Mouse (Mus musculus): ENCODE data around the gene Nr1h5. TPM values are rescaled to one million over a fixed set of nuclear protein-coding genes. Genes with fewer than 3 reads are reported as not detected.

Nr1h5 gene
- total RNA-seq (2014; rRNA removed) (not detected in 2 replicates), polyA plus RNA-seq (2015; fragmentation: Nextera tagmentation; extraction: Ambion mirVana) (not detected in 2 replicates)

GRCm38 (mm10) chr3:102964033-102964432 is at the start of gene Nr1h5:
Gene Nr1h5 (minus strand): TSS chr3:102964133.
- 59% methylated on average over 3 of the region's 3 CpGs for WGBS
- Histone ChIP-seq H3K4me2 (ENCODE audit: low read depth, low read length) (no peak within 1 kb of the TSS), H3K4me3 (ENCODE audit: low read length) (no peak within 1 kb of the TSS), H3K27ac (no peak within 1 kb of the TSS), H3K9me3 (ENCODE audit: low read length) (no peaks in the 10 kb centered on the region), H3K36me3 (ENCODE audit: insufficient read depth, low read length) (no peaks in the 10 kb centered on the region), H3K4me1 (ENCODE audit: insufficient read depth, low read length) (no peaks in the 10 kb centered on the region), H3K9ac (replicated peaks; ENCODE audit: low read length) (no peak within 1 kb of the TSS), H3K27me3 (ENCODE audit: insufficient read depth, low read length) (no peaks in the 10 kb centered on the region)
- DNase-seq (ENCODE audit: low spot score) (no peak), ATAC-seq (no peak)
- no peak for TF ChIP-seq CTCF (IDR thresholded peaks at IDR 0.05; ENCODE audit: low read depth)

GRCm38 (mm10) chr3:103001595-103001994 is 37.7 kb upstream of the Nr1h5 start:
- no peaks in the 10 kb centered on the region for H3K9me3 ChIP-seq (ENCODE audit: low read length)
- no peaks in the 10 kb centered on the region for H3K27me3 ChIP-seq (ENCODE audit: insufficient read depth, low read length)
- no peak for TF ChIP-seq CTCF (IDR thresholded peaks at IDR 0.05; ENCODE audit: low read depth)
- no peak for DNase-seq (ENCODE audit: low spot score)
- no peak overlapping the region for H3K4me3 ChIP-seq (ENCODE audit: low read length)
- 95% methylated on average over 7 of the region's 7 CpGs for WGBS
- no peak overlapping the region for H3K27ac ChIP-seq
- no peak overlapping the region for H3K9ac ChIP-seq (replicated peaks; ENCODE audit: low read length)
- H3K4me1 ChIP-seq (ENCODE audit: insufficient read depth, low read length): no peaks in the 10 kb centered on the region
- H3K4me2 ChIP-seq (ENCODE audit: low read depth, low read length): no peak overlapping the region
- no peak for ATAC-seq
- peaks cover 36% of the 10 kb centered on the region for H3K36me3 ChIP-seq (ENCODE audit: insufficient read depth, low read length)

DNA sequence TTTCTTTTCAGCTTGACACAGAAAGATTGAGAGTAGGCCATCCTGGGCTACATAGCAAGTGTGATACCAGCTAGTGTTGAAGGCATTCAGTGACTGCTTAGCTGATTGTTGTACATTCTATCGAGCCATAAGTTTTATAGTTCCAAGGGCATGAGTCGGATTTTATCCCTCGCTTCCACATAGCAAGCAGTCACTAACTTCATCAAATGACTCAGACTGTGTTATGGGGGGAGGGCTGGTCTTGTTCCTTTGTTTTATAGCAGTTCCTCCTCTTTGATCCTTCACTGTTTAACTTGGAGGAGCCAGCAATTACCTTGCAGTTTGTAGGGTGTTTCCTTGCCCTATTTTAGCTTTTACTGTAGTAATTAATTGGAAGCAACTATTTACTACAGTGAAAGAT is 33.7 kb upstream of the Nr1h5 start:
- H3K4me1 ChIP-seq (ENCODE audit: insufficient read depth, low read length): peaks cover 5% of the 10 kb centered on the region; the same call in 1 of the 2 replicates
- no peaks in the 10 kb centered on the region for H3K9me3 ChIP-seq (ENCODE audit: low read length)
- no peak overlapping the region for H3K27ac ChIP-seq
- no peak overlapping the region for H3K9ac ChIP-seq (replicated peaks; ENCODE audit: low read length)
- 82% methylated on average over 3 of the region's 3 CpGs for WGBS
- DNase-seq (ENCODE audit: low spot score): no peak
- H3K4me2 ChIP-seq (ENCODE audit: low read depth, low read length): no peak overlapping the region
- H3K36me3 ChIP-seq (ENCODE audit: insufficient read depth, low read length): peaks cover 30% of the 10 kb centered on the region
- H3K27me3 ChIP-seq (ENCODE audit: insufficient read depth, low read length): no peaks in the 10 kb centered on the region
- H3K4me3 ChIP-seq (ENCODE audit: low read length): no peak overlapping the region
- no peak for ATAC-seq
- no peak for TF ChIP-seq CTCF (IDR thresholded peaks at IDR 0.05; ENCODE audit: low read depth)

- H3K9me3 ChIP-seq (ENCODE audit: low read length): no peaks in the 10 kb centered on the region
- WGBS: 81% methylated on average over 10 of the region's 10 CpGs
- no peak for TF ChIP-seq CTCF (IDR thresholded peaks at IDR 0.05; ENCODE audit: low read depth)
- no peak overlapping the region for H3K27ac ChIP-seq
- no peaks in the 10 kb centered on the region for H3K27me3 ChIP-seq (ENCODE audit: insufficient read depth, low read length)
- H3K4me2 ChIP-seq (ENCODE audit: low read depth, low read length): peak overlapping the region; percentile 69; the same call in 1 of the 2 replicates
- H3K36me3 ChIP-seq (ENCODE audit: insufficient read depth, low read length): peaks cover 24% of the 10 kb centered on the region
- no peak overlapping the region for H3K4me3 ChIP-seq (ENCODE audit: low read length)
- no peak overlapping the region for H3K9ac ChIP-seq (replicated peaks; ENCODE audit: low read length)
- peaks cover 5% of the 10 kb centered on the region; the same call in 1 of the 2 replicates for H3K4me1 ChIP-seq (ENCODE audit: insufficient read depth, low read length)
- no peak for DNase-seq (ENCODE audit: low spot score)
- ATAC-seq: no peak
These were observed 33.1 kb upstream of the Nr1h5 start for GRCm38 (mm10) chr3:102997036-102997435.

DNA sequence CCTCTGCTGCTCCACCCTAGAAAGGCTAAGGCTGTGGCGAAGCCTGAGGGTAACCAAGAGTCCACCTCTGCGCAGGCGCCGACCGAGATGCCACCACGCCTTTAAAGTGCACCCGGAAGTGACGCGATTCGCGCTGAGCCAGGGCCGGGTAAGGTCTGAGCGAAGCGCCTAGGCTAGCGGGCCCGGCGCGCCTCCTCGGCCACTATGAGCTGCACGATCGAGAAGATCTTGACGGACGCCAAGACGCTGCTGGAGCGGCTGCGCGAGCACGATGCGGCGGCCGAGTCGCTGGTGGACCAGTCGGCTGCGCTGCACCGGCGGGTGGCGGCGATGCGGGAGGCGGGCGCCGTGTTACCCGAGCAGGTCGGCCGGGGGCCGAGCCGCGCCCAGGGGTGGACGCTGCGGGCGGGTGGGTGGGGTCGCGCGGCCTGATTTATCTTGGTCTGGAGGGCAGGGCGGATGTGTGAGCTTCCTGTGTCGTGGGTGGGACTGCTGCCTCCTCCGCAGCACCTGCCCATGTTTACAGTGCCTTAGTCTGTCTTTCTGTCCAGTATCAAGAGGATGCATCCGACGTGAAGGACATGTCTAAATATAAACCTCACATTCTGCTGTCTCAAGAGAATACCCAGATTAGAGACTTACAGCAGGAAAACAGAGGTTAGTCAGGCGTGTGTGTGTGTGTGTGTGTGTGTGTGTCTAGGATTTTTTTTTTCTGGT is 31.8 kb upstream of the Nr1h5 start, which contains the start of gene Sike1:
Gene Sike1, plus strand, starts transcription at position 104 of the 717 bp plus-strand sequence.
- H3K27ac ChIP-seq: peak within 1 kb of the TSS; percentile 93
- ATAC-seq (peak; percentile 98), DNase-seq (ENCODE audit: low spot score) (peak; percentile 95)
- H3K36me3 ChIP-seq (ENCODE audit: insufficient read depth, low read length): peaks cover 16% of the 10 kb centered on the region
- peak within 1 kb of the TSS; percentile 89 for H3K9ac ChIP-seq (replicated peaks; ENCODE audit: low read length)
- TF ChIP-seq CTCF (IDR thresholded peaks at IDR 0.05; ENCODE audit: low read depth): no peak
- no peaks in the 10 kb centered on the region for H3K9me3 ChIP-seq (ENCODE audit: low read length)
- under 1% methylated on average over 55 of the region's 60 CpGs for WGBS
- H3K27me3 ChIP-seq (ENCODE audit: insufficient read depth, low read length): no peaks in the 10 kb centered on the region
- H3K4me1 ChIP-seq (ENCODE audit: insufficient read depth, low read length): peaks cover 5% of the 10 kb centered on the region; the same call in 1 of the 2 replicates
- H3K4me3 ChIP-seq (ENCODE audit: low read length): peak within 1 kb of the TSS; percentile 76
- H3K4me2 ChIP-seq (ENCODE audit: low read depth, low read length): peak within 1 kb of the TSS; percentile 69

DNA sequence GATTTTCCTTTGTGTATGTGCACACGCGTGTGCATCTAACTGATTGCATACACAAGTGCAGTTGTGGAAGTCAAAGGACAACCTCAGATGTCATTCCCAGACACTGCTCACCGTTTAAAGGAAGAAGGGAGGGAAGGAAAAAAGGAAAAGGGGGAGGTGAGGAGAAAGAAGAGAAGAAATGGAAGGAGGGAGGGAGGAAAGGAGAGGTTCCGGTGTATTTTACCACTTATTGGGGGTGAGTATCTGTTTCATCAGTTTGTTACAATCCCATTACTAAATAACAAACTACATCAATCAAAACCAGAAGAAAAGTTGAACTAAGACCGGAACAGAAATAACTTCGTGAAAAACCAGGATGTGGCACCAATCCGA is 31.3 kb upstream of the Nr1h5 start:
- DNase-seq (ENCODE audit: low spot score) (no peak), ATAC-seq (peak; percentile 48)
- Histone ChIP-seq H3K4me3 (ENCODE audit: low read length) (peak overlapping the region; percentile 76), H3K9ac (replicated peaks; ENCODE audit: low read length) (peak overlapping the region; percentile 89), H3K27ac (peak overlapping the region; percentile 93; the same call in 1 of the 2 replicates), H3K4me1 (ENCODE audit: insufficient read depth, low read length) (peaks cover 5% of the 10 kb centered on the region; the same call in 1 of the 2 replicates), H3K36me3 (ENCODE audit: insufficient read depth, low read length) (peaks cover 11% of the 10 kb centered on the region), H3K4me2 (ENCODE audit: low read depth, low read length) (peak overlapping the region; percentile 69), H3K9me3 (ENCODE audit: low read length) (no peaks in the 10 kb centered on the region), H3K27me3 (ENCODE audit: insufficient read depth, low read length) (no peaks in the 10 kb centered on the region)
- WGBS: 49% methylated on average over 7 of the region's 7 CpGs
- no peak for TF ChIP-seq CTCF (IDR thresholded peaks at IDR 0.05; ENCODE audit: low read depth)

DNA sequence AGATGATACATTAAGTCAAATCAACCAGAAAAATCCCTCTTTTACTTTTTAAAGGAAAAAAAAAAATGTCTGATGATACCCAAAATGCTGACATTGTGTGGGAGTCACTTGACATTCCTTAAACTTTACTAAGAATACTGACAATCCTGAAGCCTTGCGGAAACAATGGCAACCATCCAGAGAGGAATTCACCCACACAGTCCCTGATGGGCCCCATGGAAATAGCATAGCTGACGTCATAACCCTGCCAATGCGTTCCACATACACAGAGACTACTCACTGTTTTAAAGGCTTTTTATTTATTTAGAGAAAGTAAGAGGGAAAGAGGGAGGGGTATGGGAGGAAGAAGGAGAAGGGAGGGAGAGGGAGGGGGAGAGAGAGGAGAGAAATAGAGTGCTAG is 29.0 kb upstream of the Nr1h5 start:
- Histone ChIP-seq H3K4me2 (ENCODE audit: low read depth, low read length) (no peak overlapping the region), H3K36me3 (ENCODE audit: insufficient read depth, low read length) (no peaks in the 10 kb centered on the region), H3K4me3 (ENCODE audit: low read length) (no peak overlapping the region), H3K4me1 (ENCODE audit: insufficient read depth, low read length) (peaks cover 5% of the 10 kb centered on the region; the same call in 1 of the 2 replicates), H3K27me3 (ENCODE audit: insufficient read depth, low read length) (no peaks in the 10 kb centered on the region), H3K9me3 (ENCODE audit: low read length) (no peaks in the 10 kb centered on the region), H3K9ac (replicated peaks; ENCODE audit: low read length) (no peak overlapping the region), H3K27ac (no peak overlapping the region)
- 34% methylated on average over 3 of the region's 3 CpGs for WGBS
- DNase-seq (ENCODE audit: low spot score) (no peak), ATAC-seq (no peak)
- TF ChIP-seq CTCF (IDR thresholded peaks at IDR 0.05; ENCODE audit: low read depth): no peak
